Mouse (Mus musculus): Measurements from ENCODE around the gene Pou3f3. TPM values are rescaled to one million over a fixed set of nuclear protein-coding genes. Genes with fewer than 3 reads are reported as not detected.

Pou3f3 gene
- total and polyA plus RNA-seq, 3 experiments: not detected

- no peak overlapping the region for H3K4me3 ChIP-seq (ENCODE audit: control insufficient read depth in 1 of 2, insufficient read depth in 1 of 2, low read depth in 2 of 2, low read length in 2 of 2)
- no peak for DNase-seq (ENCODE audit: low read depth, low spot score)
- no peak for TF ChIP-seq CTCF (IDR thresholded peaks at IDR 0.05 in 2 of 3, conservative IDR thresholded peaks at IDR 0.05 in 1 of 3; ENCODE audit: control insufficient read depth in 1 of 3, insufficient read depth in 1 of 3, low read depth in 2 of 3, low read length in 3 of 3, poor library complexity in 1 of 3, severe bottlenecking in 1 of 3)
- TF ChIP-seq GABPA (IDR thresholded peaks at IDR 0.05; ENCODE audit: low read depth, low read length): no peak
- no peak for TF ChIP-seq JUND (IDR thresholded peaks at IDR 0.05; ENCODE audit: low read depth, low read length)
- TF ChIP-seq MYC (IDR thresholded peaks at IDR 0.05; ENCODE audit: low read depth, low read length): no peak
- no peak for TF ChIP-seq MAX (IDR thresholded peaks at IDR 0.05; ENCODE audit: low read length)
- TF ChIP-seq E2F4 (IDR thresholded peaks at IDR 0.05; ENCODE audit: borderline replicate concordance, low read depth, low read length): no peak
- no peak for TF ChIP-seq HCFC1 (IDR thresholded peaks at IDR 0.05; ENCODE audit: low read depth, low read length)
- TF ChIP-seq TBP (IDR thresholded peaks at IDR 0.05; ENCODE audit: low read depth, low read length): no peak
- no peak for TF ChIP-seq BHLHE40 (IDR thresholded peaks at IDR 0.05; ENCODE audit: borderline replicate concordance, low read depth, low read length)
- no peak for TF ChIP-seq NRF1 (IDR thresholded peaks at IDR 0.05; ENCODE audit: insufficient read depth, low read depth, low read length, poor library complexity, severe bottlenecking)
- no peak for TF ChIP-seq MXI1 (IDR thresholded peaks at IDR 0.05; ENCODE audit: low read depth, low read length)
- no peak overlapping the region for H3K27ac ChIP-seq (ENCODE audit: control insufficient read depth, low read depth, low read length)
- no peak overlapping the region for H3K9ac ChIP-seq (ENCODE audit: control insufficient read depth, low read depth, low read length, poor library complexity, severe bottlenecking)
- no peaks in the 10 kb centered on the region for H3K9me3 ChIP-seq (replicated peaks; ENCODE audit: insufficient read depth, low read length)
- H3K36me3 ChIP-seq (ENCODE audit: control insufficient read depth in 1 of 2, insufficient read depth in 2 of 2, low read length in 2 of 2): no peaks in the 10 kb centered on the region
- no peaks in the 10 kb centered on the region for H3K4me1 ChIP-seq (ENCODE audit: control insufficient read depth in 1 of 2, insufficient read depth in 2 of 2, low read length in 2 of 2)
- no peaks in the 10 kb centered on the region for H3K79me2 ChIP-seq (ENCODE audit: control insufficient read depth, insufficient read depth, low read length, poor library complexity)
- H3K27me3 ChIP-seq (ENCODE audit: control insufficient read depth in 1 of 2, insufficient read depth in 2 of 2, low read length in 2 of 2): no peaks in the 10 kb centered on the region
These were observed 44.1 kb upstream of the Pou3f3 start for GRCm38 (mm10) chr1:42651461-42651860.

GRCm38 (mm10) chr1:42667546-42667945, 28.0 kb upstream of the Pou3f3 start:
- H3K27me3 ChIP-seq (ENCODE audit: control insufficient read depth in 1 of 2, insufficient read depth in 2 of 2, low read length in 2 of 2): no peaks in the 10 kb centered on the region
- H3K36me3 ChIP-seq (ENCODE audit: control insufficient read depth in 1 of 2, insufficient read depth in 2 of 2, low read length in 2 of 2): no peaks in the 10 kb centered on the region
- H3K9ac ChIP-seq (ENCODE audit: control insufficient read depth, low read depth, low read length, poor library complexity, severe bottlenecking): no peak overlapping the region
- DNase-seq (ENCODE audit: low read depth, low spot score): no peak
- H3K4me1 ChIP-seq (ENCODE audit: control insufficient read depth in 1 of 2, insufficient read depth in 2 of 2, low read length in 2 of 2): no peaks in the 10 kb centered on the region
- no peaks in the 10 kb centered on the region for H3K9me3 ChIP-seq (replicated peaks; ENCODE audit: insufficient read depth, low read length)
- no peak overlapping the region for H3K27ac ChIP-seq (ENCODE audit: control insufficient read depth, low read depth, low read length)
- no peak overlapping the region for H3K4me3 ChIP-seq (ENCODE audit: control insufficient read depth in 1 of 2, insufficient read depth in 1 of 2, low read depth in 2 of 2, low read length in 2 of 2)
- H3K79me2 ChIP-seq (ENCODE audit: control insufficient read depth, insufficient read depth, low read length, poor library complexity): no peaks in the 10 kb centered on the region
- TF ChIP-seq USF2 (IDR thresholded peaks at IDR 0.05; ENCODE audit: borderline replicate concordance in 1 of 2, insufficient read depth in 1 of 2, low read depth in 1 of 2, low read length in 2 of 2): no peak
- no peak for TF ChIP-seq RCOR1 (IDR thresholded peaks at IDR 0.05; ENCODE audit: low read depth, low read length)
- no peak for TF ChIP-seq MAZ (IDR thresholded peaks at IDR 0.05; ENCODE audit: low read depth, low read length)
- no peak for TF ChIP-seq ZKSCAN1 (IDR thresholded peaks at IDR 0.05; ENCODE audit: low read depth, low read length)
- no peak for TF ChIP-seq JUND (IDR thresholded peaks at IDR 0.05; ENCODE audit: low read depth, low read length)
- TF ChIP-seq ZNF384 (IDR thresholded peaks at IDR 0.05; ENCODE audit: low read depth, low read length): no peak
- TF ChIP-seq ETS1 (IDR thresholded peaks at IDR 0.05; ENCODE audit: low read depth, low read length): no peak
- no peak for TF ChIP-seq MAFK (IDR thresholded peaks at IDR 0.05; ENCODE audit: borderline replicate concordance, low read depth, low read length)
- no peak for TF ChIP-seq EP300 (IDR thresholded peaks at IDR 0.05; ENCODE audit: low read depth in 1 of 2, low read length in 2 of 2)
- no peak for TF ChIP-seq TBP (IDR thresholded peaks at IDR 0.05; ENCODE audit: low read depth, low read length)
- no peak for TF ChIP-seq ELF1 (IDR thresholded peaks at IDR 0.05; ENCODE audit: low read depth, low read length)
- TF ChIP-seq GABPA (IDR thresholded peaks at IDR 0.05; ENCODE audit: low read depth, low read length): no peak
- TF ChIP-seq CHD1 (IDR thresholded peaks at IDR 0.05; ENCODE audit: low read depth, low read length): no peak
- TF ChIP-seq HCFC1 (IDR thresholded peaks at IDR 0.05; ENCODE audit: low read depth, low read length): no peak
- TF ChIP-seq GATA1 (IDR thresholded peaks at IDR 0.05; ENCODE audit: low read depth, low read length): no peak
- no peak for TF ChIP-seq CHD2 (IDR thresholded peaks at IDR 0.05; ENCODE audit: low read length)
- no peak for TF ChIP-seq POLR2AphosphoS2 (IDR thresholded peaks at IDR 0.05; ENCODE audit: low read length)
